Mouse (Mus musculus): Measurements from ENCODE around the gene Zscan20. TPM values are rescaled to one million over a fixed set of nuclear protein-coding genes. Genes with fewer than 3 reads are reported as not detected.

Gene Zscan20
- polyA plus RNA-seq, 1 experiment from 2014 or later: 4.5 TPM

- H3K36me3 ChIP-seq (ENCODE audit: control insufficient read depth, insufficient read depth, low read length): no peaks in the 10 kb centered on the region
- H3K27me3 ChIP-seq (ENCODE audit: control insufficient read depth, insufficient read depth, low read length): no peaks in the 10 kb centered on the region
- H3K4me2 ChIP-seq (ENCODE audit: low read depth): no peak overlapping the region
- no peak overlapping the region for H3K9ac ChIP-seq (ENCODE audit: low read length)
- DNase-seq (ENCODE audit: low spot score): no peak
- no peak for ATAC-seq (ENCODE audit: insufficient read depth, low FRiP score, low TSS enrichment)
- peak overlapping the region; percentile 15; the same call in 1 of the 2 replicates for H3K27ac ChIP-seq (ENCODE audit: low read depth, low read length)
- H3K4me1 ChIP-seq (ENCODE audit: control insufficient read depth, insufficient read depth, low read length): peaks cover 12% of the 10 kb centered on the region
- WGBS: 25% methylated on average over 23 of the region's 23 CpGs
- no peaks in the 10 kb centered on the region for H3K9me3 ChIP-seq (ENCODE audit: control insufficient read depth, low read length)
- no peak overlapping the region for H3K4me3 ChIP-seq (ENCODE audit: low read depth, low read length)
Measured at GRCm38 (mm10) chr4:128641766-128642717, 32.1 kb upstream of the Zscan20 start.

GRCm38 (mm10) chr4:128638265-128638923, 28.5 kb upstream of the Zscan20 start:
- Histone ChIP-seq H3K9me3 (ENCODE audit: control insufficient read depth, low read length) (no peaks in the 10 kb centered on the region), H3K27ac (ENCODE audit: low read depth, low read length) (no peak overlapping the region), H3K4me1 (ENCODE audit: control insufficient read depth, insufficient read depth, low read length) (peaks cover 17% of the 10 kb centered on the region), H3K27me3 (ENCODE audit: control insufficient read depth, insufficient read depth, low read length) (no peaks in the 10 kb centered on the region), H3K4me2 (ENCODE audit: low read depth) (no peak overlapping the region), H3K4me3 (ENCODE audit: low read depth, low read length) (no peak overlapping the region), H3K9ac (ENCODE audit: low read length) (no peak overlapping the region), H3K36me3 (ENCODE audit: control insufficient read depth, insufficient read depth, low read length) (no peaks in the 10 kb centered on the region)
- DNase-seq (ENCODE audit: low spot score) (no peak), ATAC-seq (ENCODE audit: insufficient read depth, low FRiP score, low TSS enrichment) (no peak)
- WGBS: 85% methylated on average over 18 of the region's 18 CpGs

GRCm38 (mm10) chr4:128637250-128637649, 27.4 kb upstream of the Zscan20 start:
- no peak overlapping the region for H3K9ac ChIP-seq (ENCODE audit: low read length)
- no peak overlapping the region for H3K4me2 ChIP-seq (ENCODE audit: low read depth)
- DNase-seq (ENCODE audit: low spot score): peak; percentile 44
- ATAC-seq (ENCODE audit: insufficient read depth, low FRiP score, low TSS enrichment): no peak
- no peaks in the 10 kb centered on the region for H3K9me3 ChIP-seq (ENCODE audit: control insufficient read depth, low read length)
- no peak overlapping the region for H3K4me3 ChIP-seq (ENCODE audit: low read depth, low read length)
- H3K27ac ChIP-seq (ENCODE audit: low read depth, low read length): no peak overlapping the region
- peaks cover 13% of the 10 kb centered on the region for H3K4me1 ChIP-seq (ENCODE audit: control insufficient read depth, insufficient read depth, low read length)
- H3K36me3 ChIP-seq (ENCODE audit: control insufficient read depth, insufficient read depth, low read length): no peaks in the 10 kb centered on the region
- H3K27me3 ChIP-seq (ENCODE audit: control insufficient read depth, insufficient read depth, low read length): no peaks in the 10 kb centered on the region
- 38% methylated on average over 11 of the region's 11 CpGs for WGBS

- Histone ChIP-seq H3K4me2 (ENCODE audit: low read depth) (no peak overlapping the region), H3K4me1 (ENCODE audit: control insufficient read depth, insufficient read depth, low read length) (peaks cover 6% of the 10 kb centered on the region; the same call in 1 of the 2 replicates), H3K36me3 (ENCODE audit: control insufficient read depth, insufficient read depth, low read length) (no peaks in the 10 kb centered on the region), H3K9me3 (ENCODE audit: control insufficient read depth, low read length) (no peaks in the 10 kb centered on the region), H3K27me3 (ENCODE audit: control insufficient read depth, insufficient read depth, low read length) (no peaks in the 10 kb centered on the region), H3K9ac (ENCODE audit: low read length) (no peak overlapping the region), H3K27ac (ENCODE audit: low read depth, low read length) (no peak overlapping the region), H3K4me3 (ENCODE audit: low read depth, low read length) (no peak overlapping the region)
- DNase-seq (ENCODE audit: low spot score) (no peak), ATAC-seq (ENCODE audit: insufficient read depth, low FRiP score, low TSS enrichment) (no peak)
- WGBS: 51% methylated on average over 10 of the region's 10 CpGs
Measured at GRCm38 (mm10) chr4:128635894-128636585, 26.1 kb upstream of the Zscan20 start.

- WGBS: 78% methylated on average over 7 of the region's 7 CpGs
- H3K4me1 ChIP-seq (ENCODE audit: control insufficient read depth, insufficient read depth, low read length): peaks cover 6% of the 10 kb centered on the region; the same call in 1 of the 2 replicates
- ATAC-seq (ENCODE audit: insufficient read depth, low FRiP score, low TSS enrichment): no peak
- no peaks in the 10 kb centered on the region for H3K36me3 ChIP-seq (ENCODE audit: control insufficient read depth, insufficient read depth, low read length)
- no peak overlapping the region for H3K9ac ChIP-seq (ENCODE audit: low read length)
- no peak overlapping the region for H3K27ac ChIP-seq (ENCODE audit: low read depth, low read length)
- DNase-seq (ENCODE audit: low spot score): no peak
- H3K4me2 ChIP-seq (ENCODE audit: low read depth): no peak overlapping the region
- no peaks in the 10 kb centered on the region for H3K27me3 ChIP-seq (ENCODE audit: control insufficient read depth, insufficient read depth, low read length)
- no peaks in the 10 kb centered on the region for H3K9me3 ChIP-seq (ENCODE audit: control insufficient read depth, low read length)
- H3K4me3 ChIP-seq (ENCODE audit: low read depth, low read length): no peak overlapping the region
Measured at GRCm38 (mm10) chr4:128635451-128635850, 25.6 kb upstream of the Zscan20 start.

- ATAC-seq (ENCODE audit: insufficient read depth, low FRiP score, low TSS enrichment) (no peak), DNase-seq (ENCODE audit: low spot score) (no peak)
- no peaks in the 10 kb centered on the region for H3K9me3 ChIP-seq (ENCODE audit: control insufficient read depth, low read length)
- H3K27ac ChIP-seq (ENCODE audit: low read depth, low read length): no peak overlapping the region
- no peaks in the 10 kb centered on the region for H3K36me3 ChIP-seq (ENCODE audit: control insufficient read depth, insufficient read depth, low read length)
- no peak overlapping the region for H3K4me3 ChIP-seq (ENCODE audit: low read depth, low read length)
- no peak overlapping the region for H3K4me2 ChIP-seq (ENCODE audit: low read depth)
- no peaks in the 10 kb centered on the region for H3K27me3 ChIP-seq (ENCODE audit: control insufficient read depth, insufficient read depth, low read length)
- H3K4me1 ChIP-seq (ENCODE audit: control insufficient read depth, insufficient read depth, low read length): no peaks in the 10 kb centered on the region
- WGBS: 94% methylated on average over 8 of the region's 8 CpGs
- no peak overlapping the region for H3K9ac ChIP-seq (ENCODE audit: low read length)
Measured at GRCm38 (mm10) chr4:128621109-128621508, 11.2 kb upstream of the Zscan20 start.

GRCm38 (mm10) chr4:128620572-128620971, 10.7 kb upstream of the Zscan20 start:
- Histone ChIP-seq H3K9ac (ENCODE audit: low read length) (no peak overlapping the region), H3K36me3 (ENCODE audit: control insufficient read depth, insufficient read depth, low read length) (no peaks in the 10 kb centered on the region), H3K4me1 (ENCODE audit: control insufficient read depth, insufficient read depth, low read length) (no peaks in the 10 kb centered on the region), H3K4me3 (ENCODE audit: low read depth, low read length) (no peak overlapping the region), H3K4me2 (ENCODE audit: low read depth) (no peak overlapping the region), H3K27ac (ENCODE audit: low read depth, low read length) (no peak overlapping the region), H3K9me3 (ENCODE audit: control insufficient read depth, low read length) (no peaks in the 10 kb centered on the region), H3K27me3 (ENCODE audit: control insufficient read depth, insufficient read depth, low read length) (no peaks in the 10 kb centered on the region)
- ATAC-seq (ENCODE audit: insufficient read depth, low FRiP score, low TSS enrichment): no peak
- DNase-seq (ENCODE audit: low spot score): no peak
- WGBS: 84% methylated on average over 6 of the region's 6 CpGs

- H3K9ac ChIP-seq (ENCODE audit: low read length): no peak overlapping the region
- ATAC-seq (ENCODE audit: insufficient read depth, low FRiP score, low TSS enrichment) (no peak), DNase-seq (ENCODE audit: low spot score) (no peak)
- H3K27ac ChIP-seq (ENCODE audit: low read depth, low read length): no peak overlapping the region
- 53% methylated on average over 2 of the region's 2 CpGs for WGBS
- H3K4me3 ChIP-seq (ENCODE audit: low read depth, low read length): no peak overlapping the region
- H3K27me3 ChIP-seq (ENCODE audit: control insufficient read depth, insufficient read depth, low read length): no peaks in the 10 kb centered on the region
- no peak overlapping the region for H3K4me2 ChIP-seq (ENCODE audit: low read depth)
- H3K9me3 ChIP-seq (ENCODE audit: control insufficient read depth, low read length): no peaks in the 10 kb centered on the region
- H3K4me1 ChIP-seq (ENCODE audit: control insufficient read depth, insufficient read depth, low read length): no peaks in the 10 kb centered on the region
- no peaks in the 10 kb centered on the region for H3K36me3 ChIP-seq (ENCODE audit: control insufficient read depth, insufficient read depth, low read length)
Measured at GRCm38 (mm10) chr4:128618963-128619362, 9.1 kb upstream of the Zscan20 start.

Data from neural tube, embryonic 11.5 days (tissue).